Mouse (Mus musculus) cerebellum, adult 18-20 months (tissue): ENCODE measurements at regions not wholly inside any gene's neighbourhood (a gene's known extent, or its start where the extent isn't known, plus 50 kb on each side); places are given as distances from the start of the nearest gene placed in this dataset.
A peak's percentile ranks its signal among the peaks of the same experiment; 100 is the strongest.
"Not testable (repeated sequence)": the region's sequence is repeated elsewhere in the genome, so short reads cannot be mapped to it uniquely, and the experiment has no call there.

Experiments used
- DNase-seq, 2 experiments: peaks; one replicate each; pipeline ENCODE4 v3.0.0; 2021

- DNase-seq: peak; percentile 5 to 22
Observed at GRCm38 (mm10) chr5:25639187-25639586, 66.4 kb downstream of the Xrcc2 start.

- DNase-seq: no peak
Observed at GRCm38 (mm10) chr5:25638097-25638496, 67.5 kb downstream of the Xrcc2 start.

GRCm38 (mm10) chr5:25632861-25633535 is 72.6 kb downstream of the Xrcc2 start:
- no peak for DNase-seq

GRCm38 (mm10) chr5:25629731-25630130 is 75.9 kb downstream of the Xrcc2 start:
- DNase-seq: no peak

GRCm38 (mm10) chr5:25628504-25628903 is 77.1 kb downstream of the Xrcc2 start:
- peak in 1 of 2 experiments; percentile 31 for DNase-seq

- DNase-seq: no peak
Observed at GRCm38 (mm10) chr5:25627086-25627485, 78.5 kb downstream of the Xrcc2 start.

GRCm38 (mm10) chr5:25624029-25624428 is 81.6 kb downstream of the Xrcc2 start:
- no peak for DNase-seq

GRCm38 (mm10) chr5:25619872-25620271 is 85.8 kb downstream of the Xrcc2 start:
- DNase-seq: no peak

- DNase-seq: not testable (repeated sequence)
Observed at GRCm38 (mm10) chr5:25619337-25619736, 86.3 kb downstream of the Xrcc2 start.

- DNase-seq: no peak
Observed at GRCm38 (mm10) chr5:25614659-25615061, 91.0 kb downstream of the Xrcc2 start.

- peak in 1 of 2 experiments; percentile 23 for DNase-seq
Observed at GRCm38 (mm10) chr5:25613844-25614658, 91.6 kb downstream of the Xrcc2 start.

- peak in 1 of 2 experiments; percentile 23 for DNase-seq
Observed at GRCm38 (mm10) chr5:25612036-25612705, 93.5 kb downstream of the Xrcc2 start.

GRCm38 (mm10) chr5:25609911-25610310 is 94.0 kb downstream of the Cct8l1 start:
- peak; percentile 64 to 73 for DNase-seq

- DNase-seq: peak in 1 of 2 experiments; percentile 21
Observed at GRCm38 (mm10) chr5:25602123-25602522, 86.3 kb downstream of the Cct8l1 start.

GRCm38 (mm10) chr5:25599363-25599762 is 83.5 kb downstream of the Cct8l1 start:
- DNase-seq: peak in 1 of 2 experiments; percentile 10

- DNase-seq: no peak
Observed at GRCm38 (mm10) chr5:25597786-25598185, 81.9 kb downstream of the Cct8l1 start.

GRCm38 (mm10) chr5:25591709-25592108 is 75.8 kb downstream of the Cct8l1 start:
- no peak for DNase-seq
